Mouse (Mus musculus) spleen, adult 2 months (tissue): ENCODE measurements around the gene Brms1l. TPM values are rescaled to one million over a fixed set of nuclear protein-coding genes. Genes with fewer than 3 reads are reported as not detected.

Experiments
- DNase-seq, 2 experiments: peaks; one replicate each; pipeline versions ENCODE4 v3.0.0 to v3.0.0-alpha.2; 2012 to 2021; ENCODE audit warnings: low spot score in 2 of 2, low read depth in 1 of 2
- H3K27ac ChIP-seq: fragments of 200-500 bp; 2 replicates; pipeline ENCODE4 v1.5.1; 2012; ENCODE audit warnings: low read length, inconsistent platforms; ENCODE audit not compliant: insufficient read depth
- H3K27me3 ChIP-seq: fragments of 200-500 bp; 2 replicates; pipeline ENCODE4 v1.6.1; 2012; ENCODE audit warnings: mild to moderate bottlenecking, moderate library complexity, low read length, inconsistent platforms; ENCODE audit not compliant: control insufficient read depth, insufficient read depth
- H3K36me3 ChIP-seq: fragments of 200-500 bp; 2 replicates; pipeline ENCODE4 v1.6.1; 2012; ENCODE audit warnings: mild to moderate bottlenecking, low read length, inconsistent platforms; ENCODE audit not compliant: control insufficient read depth, insufficient read depth
- H3K4me1 ChIP-seq: fragments of 200-500 bp; 2 replicates; pipeline ENCODE4 v1.6.1; 2011; ENCODE audit warnings: inconsistent platforms; ENCODE audit not compliant: control insufficient read depth, insufficient read depth, insufficient read length
- H3K4me3 ChIP-seq: fragments of 200-500 bp; 2 replicates; pipeline ENCODE4 v1.5.1; 2011; ENCODE audit warnings: mild to moderate bottlenecking, inconsistent platforms; ENCODE audit not compliant: insufficient read depth, insufficient read length; ENCODE audit errors: extremely low read depth
- CTCF ChIP-seq: fragments of 200-500 bp; IDR thresholded peaks from 2 replicates; pipeline ENCODE4 v1.5.1; 2011; ENCODE audit warnings: mild to moderate bottlenecking, inconsistent platforms; ENCODE audit not compliant: insufficient read depth, insufficient read length, insufficient replicate concordance; ENCODE audit errors: extremely low read depth
- POLR2A ChIP-seq: fragments of 200-500 bp; IDR thresholded peaks from 2 replicates; pipeline ENCODE4 v1.6.1; 2011; ENCODE audit warnings: low read depth, low read length, inconsistent platforms
- WGBS: fragments of 180-500 bp; shearing (Covaris S2); methylation state at CpG from one replicate; pipeline ENCODE4 v1.1.7; 2018; 5-methylcytosine and 5-hydroxymethylcytosine counted together
- polyA plus RNA-seq: library from polyadenylated mRNA; depleted of rRNA; stranded (reverse); fragments of >200 nt; gene quantifications from 2 replicates; pipeline ENCODE4 v1.2.3, GENCODE M21; 2012

The Brms1l gene
- polyA plus RNA-seq, 1 experiment = 5.5 TPM

GRCm38 (mm10) chr12:55833906-55834625 is 2.1 kb upstream of the Brms1l start:
- Histone ChIP-seq H3K36me3 (peaks cover 1% of the 10 kb centered on the region; the same call in 1 of the 2 replicates), H3K27me3 (no peaks in the 10 kb centered on the region; the same call in 1 of the 2 replicates), H3K27ac (no peak overlapping the region), H3K4me3 (no peak overlapping the region), H3K4me1 (peaks cover 2% of the 10 kb centered on the region; the same call in 1 of the 2 replicates)
- WGBS = 75% methylated on average over 9 of the region's 9 CpGs
- DNase-seq = no peak
- TF ChIP-seq CTCF (no peak), POLR2A (no peak)

- DNase-seq = no peak
- Histone ChIP-seq H3K36me3 (peaks cover 1% of the 10 kb centered on the region; the same call in 1 of the 2 replicates), H3K27me3 (no peaks in the 10 kb centered on the region; the same call in 1 of the 2 replicates), H3K4me3 (no peak overlapping the region), H3K4me1 (peaks cover 2% of the 10 kb centered on the region; the same call in 1 of the 2 replicates), H3K27ac (no peak overlapping the region)
- TF ChIP-seq POLR2A (no peak), CTCF (no peak)
- 91% methylated on average over 8 of the region's 8 CpGs for whole genome bisulfite sequencing
Observed at GRCm38 (mm10) chr12:55834891-55835290, 1.2 kb upstream of the Brms1l start.

GRCm38 (mm10) chr12:55835857-55836198 is 296 bp upstream of the Brms1l start:
- no peak for DNase-seq
- H3K27me3 ChIP-seq = no peaks in the 10 kb centered on the region
- 0% methylated on average over 6 of the region's 6 CpGs for WGBS
- H3K4me3 ChIP-seq = peak overlapping the region; percentile 37; the same call in 1 of the 2 replicates
- TF ChIP-seq POLR2A (no peak), CTCF (no peak)
- peaks cover 1% of the 10 kb centered on the region; the same call in 1 of the 2 replicates for H3K36me3 ChIP-seq
- peaks cover 2% of the 10 kb centered on the region; the same call in 1 of the 2 replicates for H3K4me1 ChIP-seq
- H3K27ac ChIP-seq = no peak overlapping the region

- Histone ChIP-seq H3K4me3 (no peak overlapping the region), H3K27ac (no peak overlapping the region), H3K4me1 (peaks cover 2% of the 10 kb centered on the region; the same call in 1 of the 2 replicates), H3K27me3 (no peaks in the 10 kb centered on the region), H3K36me3 (peaks cover 3% of the 10 kb centered on the region; the same call in 1 of the 2 replicates)
- 93% methylated on average over 3 of the region's 3 CpGs for WGBS
- TF ChIP-seq POLR2A (no peak), CTCF (no peak)
- DNase-seq = no peak
Observed at GRCm38 (mm10) chr12:55837495-55837894, 1.4 kb downstream of the Brms1l start.

GRCm38 (mm10) chr12:55846741-55847140 is 10.6 kb downstream of the Brms1l start:
- DNase-seq = peak; percentile 11 to 33
- H3K27me3 ChIP-seq = no peaks in the 10 kb centered on the region
- no peaks in the 10 kb centered on the region for H3K4me1 ChIP-seq
- no peak overlapping the region for H3K4me3 ChIP-seq
- H3K27ac ChIP-seq = no peak overlapping the region
- H3K36me3 ChIP-seq = peaks cover 2% of the 10 kb centered on the region; the same call in 1 of the 2 replicates
- TF ChIP-seq POLR2A (no peak), CTCF (peak; percentile 25; the same call in 1 of the 2 replicates)
- 72% methylated on average over 1 of the region's 1 CpGs for WGBS

GRCm38 (mm10) chr12:55847851-55848250 is 11.7 kb downstream of the Brms1l start:
- Histone ChIP-seq H3K27me3 (no peaks in the 10 kb centered on the region), H3K27ac (no peak overlapping the region), H3K36me3 (peaks cover 3% of the 10 kb centered on the region; the same call in 1 of the 2 replicates), H3K4me1 (no peaks in the 10 kb centered on the region), H3K4me3 (no peak overlapping the region)
- 92% methylated on average over 4 of the region's 4 CpGs for WGBS
- TF ChIP-seq CTCF = no peak
- no peak for TF ChIP-seq POLR2A
- DNase-seq = no peak

GRCm38 (mm10) chr12:55850650-55851049 is 14.5 kb downstream of the Brms1l start:
- H3K4me3 ChIP-seq = no peak overlapping the region
- H3K36me3 ChIP-seq = peaks cover 3% of the 10 kb centered on the region; the same call in 1 of the 2 replicates
- no peak overlapping the region for H3K27ac ChIP-seq
- no peak for TF ChIP-seq CTCF
- no peak for TF ChIP-seq POLR2A
- no peak for DNase-seq
- no peaks in the 10 kb centered on the region for H3K27me3 ChIP-seq
- H3K4me1 ChIP-seq = no peaks in the 10 kb centered on the region
